Mouse (Mus musculus) C2C12 (cell line): ENCODE measurements around the gene Gm45233.

Source experiments
- CTCF ChIP-seq: IDR thresholded peaks from one replicate; pipeline ENCODE4 v1.5.1; 2011; ENCODE audit not compliant: control insufficient read depth, insufficient read depth, insufficient read length
- FOSL1 ChIP-seq: IDR thresholded peaks from one replicate; pipeline ENCODE4 v1.8.0; 2011; ENCODE audit warnings: mild to moderate bottlenecking, low read length; ENCODE audit not compliant: poor library complexity, insufficient read depth, severe bottlenecking
- USF1 ChIP-seq: IDR thresholded peaks from one replicate; pipeline ENCODE4 v1.6.1; 2011; ENCODE audit warnings: low read depth, mild to moderate bottlenecking, control low read depth, moderate library complexity

GRCm38 (mm10) chr7:43447801-43448200 is 3.9 kb downstream of the Gm45233 start:
- TF ChIP-seq USF1 (no peak), CTCF (no peak), FOSL1 (no peak)
